Mouse (Mus musculus) forebrain, embryonic 11.5 days (tissue): ENCODE measurements at regions not wholly inside any gene's neighbourhood (a gene's known extent, or its start where the extent isn't known, plus 50 kb on each side); places are given as distances from the start of the nearest gene placed in this dataset.

Experiments
- ATAC-seq: fragments of 200-750 bp; cut with Nextera tagmentation; replicated peaks from 2 replicates; pipeline ENCODE4 v1.8.0; 2017; ENCODE audit warnings: moderate TSS enrichment; ENCODE audit not compliant: low FRiP score
- DNase-seq: peaks from one replicate; pipeline ENCODE4 v3.0.0-alpha.2; 2017; ENCODE audit warnings: low spot score
- H3K27ac ChIP-seq: fragments of 300-500 bp; sonication (generic); 2 replicates; pipeline ENCODE4 v1.5.1; 2014; ENCODE audit warnings: low read depth, low read length
- H3K27me3 ChIP-seq: fragments of 300-500 bp; sonication (generic); 2 replicates; pipeline ENCODE4 v1.6.1; 2014; ENCODE audit warnings: mild to moderate bottlenecking, low read length, mixed read lengths; ENCODE audit not compliant: control insufficient read depth, insufficient read depth
- H3K36me3 ChIP-seq: fragments of 300-500 bp; sonication (generic); 2 replicates; pipeline ENCODE4 v1.6.1; 2014; ENCODE audit warnings: mild to moderate bottlenecking, low read length, moderate library complexity, mixed read lengths; ENCODE audit not compliant: control insufficient read depth, insufficient read depth
- H3K4me1 ChIP-seq: fragments of 300-500 bp; sonication (generic); replicated peaks from 2 replicates; pipeline ENCODE4 v1.6.1; 2014; ENCODE audit warnings: low read length, mixed read lengths; ENCODE audit not compliant: control insufficient read depth, insufficient read depth
- H3K4me2 ChIP-seq: fragments of 300-500 bp; sonication (generic); 2 replicates; pipeline ENCODE4 v1.6.1; 2014; ENCODE audit warnings: low read depth, mild to moderate bottlenecking, low read length, moderate library complexity, mixed read lengths; ENCODE audit not compliant: severe bottlenecking
- H3K4me3 ChIP-seq: fragments of 300-500 bp; sonication (generic); 2 replicates; pipeline ENCODE4 v1.5.1; 2014; ENCODE audit warnings: low read depth, low read length
- H3K9ac ChIP-seq: fragments of 300-500 bp; sonication (generic); 2 replicates; pipeline ENCODE4 v1.6.1; 2014; ENCODE audit warnings: low read length
- H3K9me3 ChIP-seq: fragments of 300-500 bp; sonication (generic); 2 replicates; pipeline ENCODE4 v1.6.1; 2016; ENCODE audit warnings: low read length, mixed read lengths; ENCODE audit not compliant: control insufficient read depth
- WGBS: fragments of 180-500 bp; shearing (Covaris S2); extraction: QIAGEN DNeasy Blood & Tissue Kit; methylation state at CpG from one replicate; pipeline ENCODE4 v1.1.7; 2014; 5-methylcytosine and 5-hydroxymethylcytosine counted together

- Histone ChIP-seq H3K36me3 (no peaks in the 10 kb centered on the region), H3K4me2 (no peak overlapping the region), H3K9ac (no peak overlapping the region), H3K4me1 (no peaks in the 10 kb centered on the region), H3K4me3 (no peak overlapping the region), H3K9me3 (no peaks in the 10 kb centered on the region), H3K27me3 (no peaks in the 10 kb centered on the region), H3K27ac (no peak overlapping the region)
- WGBS: 43% methylated on average over 1 of the region's 1 CpGs
- DNase-seq (no peak), ATAC-seq (no peak)
Observed at GRCm38 (mm10) chr16:95057596-95057995, 60.1 kb upstream of the Kcnj6 start.

GRCm38 (mm10) chr16:95064423-95064822 is 66.9 kb upstream of the Kcnj6 start:
- no peak for ATAC-seq

GRCm38 (mm10) chr16:95066687-95067086 is 69.2 kb upstream of the Kcnj6 start:
- Histone ChIP-seq H3K27ac (no peak overlapping the region), H3K36me3 (no peaks in the 10 kb centered on the region), H3K27me3 (no peaks in the 10 kb centered on the region), H3K4me3 (no peak overlapping the region), H3K4me2 (no peak overlapping the region), H3K9me3 (no peaks in the 10 kb centered on the region), H3K9ac (no peak overlapping the region), H3K4me1 (no peaks in the 10 kb centered on the region)
- ATAC-seq (no peak), DNase-seq (no peak)
- WGBS: 92% methylated on average over 3 of the region's 3 CpGs

More at GRCm38 (mm10) chr16:95064423-95064822, 66.9 kb upstream of the Kcnj6 start:
- Histone ChIP-seq H3K27ac (no peak overlapping the region), H3K9ac (no peak overlapping the region), H3K4me1 (no peaks in the 10 kb centered on the region), H3K4me3 (no peak overlapping the region), H3K9me3 (no peaks in the 10 kb centered on the region), H3K4me2 (no peak overlapping the region), H3K36me3 (no peaks in the 10 kb centered on the region), H3K27me3 (no peaks in the 10 kb centered on the region)
- DNase-seq: no peak
- 90% methylated on average over 6 of the region's 6 CpGs for WGBS

- no peaks in the 10 kb centered on the region for H3K9me3 ChIP-seq
- no peak overlapping the region for H3K4me3 ChIP-seq
- no peak for DNase-seq
- WGBS: 79% methylated on average over 6 of the region's 6 CpGs
- no peak overlapping the region for H3K9ac ChIP-seq
- no peaks in the 10 kb centered on the region for H3K4me1 ChIP-seq
- no peak for ATAC-seq
- H3K27me3 ChIP-seq: no peaks in the 10 kb centered on the region
- no peaks in the 10 kb centered on the region for H3K36me3 ChIP-seq
- H3K4me2 ChIP-seq: no peak overlapping the region
- H3K27ac ChIP-seq: no peak overlapping the region
Observed at GRCm38 (mm10) chr16:95092471-95093221, 95.1 kb upstream of the Kcnj6 start.

GRCm38 (mm10) chr16:95093753-95094152 is 96.3 kb upstream of the Kcnj6 start:
- H3K4me1 ChIP-seq: no peaks in the 10 kb centered on the region
- H3K27ac ChIP-seq: no peak overlapping the region
- peak; percentile 65 for DNase-seq
- no peaks in the 10 kb centered on the region for H3K36me3 ChIP-seq
- no peak for ATAC-seq
- no peaks in the 10 kb centered on the region for H3K27me3 ChIP-seq
- H3K9me3 ChIP-seq: no peaks in the 10 kb centered on the region
- 38% methylated on average over 10 of the region's 10 CpGs for WGBS
- no peak overlapping the region for H3K4me3 ChIP-seq
- no peak overlapping the region for H3K4me2 ChIP-seq
- no peak overlapping the region for H3K9ac ChIP-seq

GRCm38 (mm10) chr16:95100954-95101353 is 103.5 kb upstream of the Kcnj6 start:
- H3K4me3 ChIP-seq: no peak overlapping the region
- H3K27ac ChIP-seq: no peak overlapping the region
- DNase-seq (no peak), ATAC-seq (no peak)
- no peaks in the 10 kb centered on the region for H3K36me3 ChIP-seq
- no peak overlapping the region for H3K4me2 ChIP-seq
- H3K9me3 ChIP-seq: no peaks in the 10 kb centered on the region
- no peak overlapping the region for H3K9ac ChIP-seq
- H3K4me1 ChIP-seq: no peaks in the 10 kb centered on the region
- WGBS: 84% methylated on average over 9 of the region's 9 CpGs
- no peaks in the 10 kb centered on the region for H3K27me3 ChIP-seq

GRCm38 (mm10) chr16:95117531-95117930 is 120.0 kb upstream of the Kcnj6 start:
- no peak for DNase-seq
- Histone ChIP-seq H3K27ac (no peak overlapping the region), H3K9me3 (no peaks in the 10 kb centered on the region), H3K9ac (no peak overlapping the region), H3K27me3 (no peaks in the 10 kb centered on the region), H3K4me1 (no peaks in the 10 kb centered on the region), H3K36me3 (no peaks in the 10 kb centered on the region), H3K4me3 (no peak overlapping the region), H3K4me2 (no peak overlapping the region)
- no peak for ATAC-seq
- 77% methylated on average over 8 of the region's 8 CpGs for WGBS

GRCm38 (mm10) chr16:95119293-95119692 is 121.8 kb upstream of the Kcnj6 start:
- ATAC-seq (no peak), DNase-seq (no peak)
- no peak overlapping the region for H3K27ac ChIP-seq
- no peaks in the 10 kb centered on the region for H3K9me3 ChIP-seq
- H3K4me3 ChIP-seq: no peak overlapping the region
- H3K9ac ChIP-seq: no peak overlapping the region
- no peaks in the 10 kb centered on the region for H3K36me3 ChIP-seq
- no peaks in the 10 kb centered on the region for H3K27me3 ChIP-seq
- H3K4me1 ChIP-seq: no peaks in the 10 kb centered on the region
- 75% methylated on average over 4 of the region's 4 CpGs for WGBS
- no peak overlapping the region for H3K4me2 ChIP-seq

- no peaks in the 10 kb centered on the region for H3K27me3 ChIP-seq
- H3K27ac ChIP-seq: no peak overlapping the region
- no peaks in the 10 kb centered on the region for H3K9me3 ChIP-seq
- 77% methylated on average over 7 of the region's 7 CpGs for WGBS
- DNase-seq (no peak), ATAC-seq (no peak)
- no peak overlapping the region for H3K4me2 ChIP-seq
- no peaks in the 10 kb centered on the region for H3K36me3 ChIP-seq
- H3K4me1 ChIP-seq: no peaks in the 10 kb centered on the region
- no peak overlapping the region for H3K9ac ChIP-seq
- no peak overlapping the region for H3K4me3 ChIP-seq
Observed at GRCm38 (mm10) chr16:95122048-95122447, 124.5 kb upstream of the Kcnj6 start.
